Mouse (Mus musculus): ENCODE measurements at regions not wholly inside any gene's neighbourhood (a gene's known extent, or its start where the extent isn't known, plus 50 kb on each side); places are given as distances from the start of the nearest gene placed in this dataset.

DNA sequence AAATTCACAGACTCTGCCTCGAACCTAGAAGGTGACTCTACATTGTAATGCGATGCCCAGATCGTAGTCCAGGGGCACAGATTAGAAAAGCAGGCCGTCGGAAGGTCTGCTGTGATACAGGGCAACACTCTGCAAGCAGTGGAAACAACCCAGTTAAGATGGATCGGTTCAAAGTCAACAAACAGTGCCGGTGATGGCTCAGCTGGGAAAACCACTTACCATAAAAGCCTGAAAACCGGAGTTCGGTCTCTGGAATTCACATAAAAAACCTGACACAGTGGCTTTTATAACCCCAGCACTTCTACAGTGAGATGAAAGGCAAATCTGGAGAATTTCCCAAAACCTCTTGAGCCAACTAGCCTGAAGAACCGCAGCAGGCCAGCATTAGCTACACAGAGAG is 186.8 kb downstream of the Sp3 start:
- TF ChIP-seq CTCF (IDR thresholded peaks at IDR 0.05; ENCODE audit: low read depth) (no peak), EP300 (IDR thresholded peaks at IDR 0.05; ENCODE audit: low read depth) (no peak)

Measured in heart, postnatal 0 days (tissue).